Mouse (Mus musculus) brown adipose tissue, adult 24 weeks (tissue): ENCODE measurements around the gene Isg20l2. TPM values are rescaled to one million over a fixed set of nuclear protein-coding genes. Genes with fewer than 3 reads are reported as not detected.
A peak's percentile ranks its signal among the peaks of the same experiment; 100 is the strongest.

Experiments
- H3K27ac ChIP-seq: fragments of 200-500 bp; replicated peaks from 2 replicates; pipeline ENCODE4 v1.5.1; 2012; ENCODE audit warnings: low read depth, mild to moderate bottlenecking, low read length
- H3K4me1 ChIP-seq: fragments of 200-500 bp; 2 replicates; pipeline ENCODE4 v1.6.1; 2012; ENCODE audit warnings: low read length, mixed read lengths; ENCODE audit not compliant: control insufficient read depth, insufficient read depth, insufficient read length
- H3K4me3 ChIP-seq: fragments of 200-500 bp; 2 replicates; pipeline ENCODE4 v1.5.1; 2012; ENCODE audit warnings: low read depth, mild to moderate bottlenecking, low read length, moderate library complexity; ENCODE audit not compliant: insufficient read depth
- polyA plus RNA-seq: library from polyadenylated mRNA; stranded (reverse); fragments of >200 nt; gene quantifications from 2 replicates; pipeline ENCODE4 v1.2.4, GENCODE M21; 2012; ENCODE audit not compliant: missing spikeins, insufficient read depth, insufficient read length

Isg20l2 gene
- polyA plus RNA-seq, 1 experiment: 6.7 TPM

DNA sequence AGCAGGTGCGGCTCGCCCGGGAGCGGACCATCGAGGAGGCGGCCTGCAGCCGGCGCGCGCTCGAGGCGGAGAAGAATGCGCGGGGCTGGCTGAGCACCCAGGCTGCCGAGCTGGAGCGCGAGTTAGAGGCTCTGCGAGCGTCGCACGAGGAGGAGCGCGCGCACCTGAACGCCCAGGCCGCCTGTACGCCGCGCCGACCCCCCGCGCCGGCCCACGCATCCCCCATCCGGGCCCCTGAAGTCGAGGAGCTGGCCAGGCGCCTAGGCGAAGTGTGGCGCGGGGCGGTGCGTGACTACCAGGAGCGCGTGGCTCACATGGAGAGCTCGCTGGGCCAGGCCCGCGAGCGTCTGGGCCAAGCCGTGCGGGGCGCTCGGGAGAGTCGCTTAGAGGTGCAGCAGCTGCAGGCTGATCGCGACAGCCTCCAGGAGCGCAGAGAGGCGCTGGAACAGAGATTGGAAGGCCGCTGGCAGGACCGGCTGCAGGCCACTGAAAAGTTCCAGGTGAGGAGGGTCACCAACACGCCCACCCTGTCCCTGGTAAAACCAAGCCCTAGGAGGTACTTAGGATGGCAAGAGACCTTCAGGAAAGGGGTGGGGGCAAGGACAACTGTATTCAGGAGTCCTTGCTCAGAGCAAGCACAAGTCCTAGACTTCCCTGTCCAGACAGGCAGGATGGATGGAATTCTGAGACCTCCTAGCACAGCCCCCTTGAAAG, 41.5 kb downstream of the Isg20l2 start:
- Histone ChIP-seq H3K4me3 (peak overlapping the region; percentile 80), H3K27ac (peak overlapping the region; percentile 91), H3K4me1 (no peaks in the 10 kb centered on the region)

GRCm38 (mm10) chr3:87972203-87972664, 42.1 kb downstream of the Isg20l2 start:
- Histone ChIP-seq H3K27ac (peak overlapping the region; percentile 91), H3K4me1 (no peaks in the 10 kb centered on the region), H3K4me3 (peak overlapping the region; percentile 80)

DNA sequence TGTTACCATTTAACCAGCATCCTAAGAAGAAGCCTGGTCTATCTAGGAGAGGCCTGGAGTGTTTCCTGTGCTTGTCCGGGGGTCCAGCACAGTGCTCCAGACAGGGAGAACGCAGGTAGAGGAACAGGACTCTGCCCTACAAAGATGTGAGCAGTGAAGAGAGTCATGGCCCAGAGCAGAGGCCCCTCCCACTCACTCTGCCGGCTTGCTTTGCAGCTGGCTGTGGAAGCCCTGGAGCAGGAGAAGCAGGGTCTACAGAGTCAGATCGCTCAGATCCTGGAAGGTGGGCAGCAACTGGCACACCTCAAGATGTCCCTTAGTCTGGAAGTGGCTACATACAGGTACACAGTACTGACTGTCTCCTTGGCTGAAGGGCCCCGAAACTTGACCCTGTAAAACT, 42.7 kb downstream of the Isg20l2 start:
- Histone ChIP-seq H3K27ac (peak overlapping the region; percentile 91), H3K4me3 (peak overlapping the region; percentile 80), H3K4me1 (no peaks in the 10 kb centered on the region)

DNA sequence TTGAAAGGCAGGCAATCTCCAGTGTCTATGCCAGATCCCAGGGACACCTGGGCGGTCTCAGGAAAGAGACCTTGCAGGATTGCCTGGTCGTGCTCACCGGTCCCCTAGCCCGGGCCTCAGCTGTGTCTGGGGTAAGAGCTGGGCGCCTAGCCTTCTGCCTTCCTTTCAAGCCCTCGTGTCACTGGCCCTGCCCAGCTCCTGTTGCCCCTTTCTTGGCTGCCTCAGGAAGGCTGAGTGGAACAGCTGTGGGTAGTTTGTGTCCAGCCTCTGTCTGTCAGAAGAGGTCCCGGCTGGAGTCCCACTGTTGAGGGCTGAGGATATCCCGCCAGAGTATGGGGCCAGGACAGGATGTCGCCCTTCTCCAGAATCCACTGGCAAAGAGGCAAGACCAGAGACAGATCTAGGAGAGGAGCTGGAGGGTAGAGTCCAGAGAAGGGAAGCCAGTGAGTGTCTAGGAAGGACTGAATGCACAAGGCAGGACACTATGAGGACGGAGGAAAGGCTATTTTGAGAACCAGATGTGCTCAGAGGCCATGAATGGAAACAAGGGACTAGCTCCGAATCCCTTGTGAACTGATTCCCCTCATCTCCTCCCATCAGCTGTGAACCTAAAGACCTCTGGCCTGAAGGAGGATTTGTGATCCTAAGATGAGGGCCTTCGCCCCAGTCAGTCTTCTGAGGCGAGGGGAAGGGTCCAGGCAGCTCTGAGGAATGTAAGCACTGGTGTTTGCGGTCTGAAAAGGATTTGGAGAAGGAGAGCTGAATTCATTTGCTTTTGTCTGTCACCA, 43.7 kb downstream of the Isg20l2 start:
- Histone ChIP-seq H3K4me1 (no peaks in the 10 kb centered on the region; the same call in 1 of the 2 replicates), H3K4me3 (peak overlapping the region; percentile 80), H3K27ac (peak overlapping the region; percentile 88)

DNA sequence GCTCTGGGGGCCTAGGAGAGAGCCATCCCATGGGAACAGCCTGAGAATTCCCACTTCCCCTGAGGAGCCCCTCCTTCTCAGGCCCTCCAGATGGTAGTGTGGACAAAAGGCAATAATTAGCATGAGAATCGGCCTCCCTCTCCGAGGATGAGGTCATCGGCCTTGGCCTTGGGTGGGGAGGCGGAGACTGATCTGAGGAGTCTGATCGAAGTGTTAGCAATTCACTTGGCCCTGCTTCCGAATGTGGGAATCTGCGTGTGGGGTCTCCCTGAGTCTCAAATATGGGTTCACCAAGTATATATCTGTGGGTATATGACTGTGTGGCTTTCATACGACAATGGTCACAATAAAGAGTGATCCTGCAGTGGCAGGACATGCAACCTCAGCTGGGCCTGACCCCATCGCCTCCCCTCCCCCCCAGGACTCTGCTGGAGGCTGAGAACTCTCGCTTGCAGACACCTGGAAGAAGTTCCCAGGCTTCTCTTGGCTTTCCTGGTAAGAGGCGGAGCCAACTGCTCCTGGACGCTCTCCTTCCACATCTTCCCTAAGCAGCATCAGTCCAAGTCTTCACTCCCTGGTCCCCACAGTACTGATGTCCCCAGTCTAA, 44.4 kb downstream of the Isg20l2 start:
- peak overlapping the region; percentile 88 for H3K27ac ChIP-seq
- peak overlapping the region; percentile 80 for H3K4me3 ChIP-seq
- H3K4me1 ChIP-seq: no peaks in the 10 kb centered on the region; the same call in 1 of the 2 replicates

GRCm38 (mm10) chr3:87979493-87979892, 49.4 kb downstream of the Isg20l2 start:
- Histone ChIP-seq H3K27ac (no peak overlapping the region), H3K4me1 (peaks cover 23% of the 10 kb centered on the region), H3K4me3 (no peak overlapping the region)

GRCm38 (mm10) chr3:87980085-87980484, 50.0 kb downstream of the Isg20l2 start:
- Histone ChIP-seq H3K27ac (0 out of 2 replicates have a peak overlapping the region, but pooled peaks have one; percentile 1), H3K4me3 (no peak overlapping the region), H3K4me1 (peaks cover 23% of the 10 kb centered on the region)

GRCm38 (mm10) chr3:87980728-87981127, 50.6 kb downstream of the Isg20l2 start:
- Histone ChIP-seq H3K27ac (peak overlapping the region; percentile 98), H3K4me1 (peaks cover 30% of the 10 kb centered on the region), H3K4me3 (no peak overlapping the region)

GRCm38 (mm10) chr3:87981214-87981760, 51.2 kb downstream of the Isg20l2 start:
- Histone ChIP-seq H3K4me1 (peaks cover 30% of the 10 kb centered on the region), H3K27ac (peak overlapping the region; percentile 98), H3K4me3 (no peak overlapping the region)

- H3K4me1 ChIP-seq: peaks cover 30% of the 10 kb centered on the region
- peak overlapping the region; percentile 98 for H3K27ac ChIP-seq
- H3K4me3 ChIP-seq: peak overlapping the region; percentile 20
Measured at GRCm38 (mm10) chr3:87981894-87982835, 52.1 kb downstream of the Isg20l2 start.

DNA sequence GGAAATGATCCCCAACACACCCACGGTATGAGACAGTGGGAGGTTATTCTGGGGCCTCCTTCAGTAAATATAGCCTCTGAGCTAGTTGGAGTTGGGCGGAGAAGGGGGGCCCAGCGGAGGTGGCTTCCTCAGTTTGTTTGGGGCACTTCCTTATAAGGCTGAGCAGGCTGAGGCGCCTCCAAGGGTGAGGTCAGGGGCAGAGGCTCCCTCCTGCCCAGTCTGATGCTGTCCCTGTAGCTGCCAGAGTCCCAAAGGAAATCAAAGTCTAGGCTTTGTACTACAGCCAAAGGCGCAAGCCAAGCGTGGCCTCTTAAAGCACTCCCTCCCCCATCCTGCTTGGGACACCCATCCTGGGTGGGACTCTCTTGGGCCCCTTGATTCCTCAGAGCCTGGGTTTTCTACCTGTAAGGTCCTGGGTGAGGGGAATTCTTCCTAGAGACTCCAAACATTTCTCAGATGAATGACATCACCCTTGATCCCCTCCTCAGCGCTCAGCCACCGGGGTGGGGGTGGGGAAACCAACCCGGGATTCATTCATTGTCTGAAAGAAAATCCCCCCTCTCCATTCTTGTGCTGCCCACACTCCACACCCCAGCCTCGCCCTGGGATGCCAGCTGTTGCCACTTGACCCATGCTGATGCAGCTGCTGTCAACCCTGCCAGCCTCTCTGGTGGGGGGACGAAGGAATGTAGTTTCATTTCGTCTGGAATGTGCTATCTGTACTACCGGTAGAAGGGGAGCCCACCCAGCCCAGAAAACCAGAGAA, 52.9 kb downstream of the Isg20l2 start:
- H3K4me1 ChIP-seq: peaks cover 30% of the 10 kb centered on the region
- peak overlapping the region; percentile 20; the same call in 1 of the 2 replicates for H3K4me3 ChIP-seq
- H3K27ac ChIP-seq: peak overlapping the region; percentile 98

DNA sequence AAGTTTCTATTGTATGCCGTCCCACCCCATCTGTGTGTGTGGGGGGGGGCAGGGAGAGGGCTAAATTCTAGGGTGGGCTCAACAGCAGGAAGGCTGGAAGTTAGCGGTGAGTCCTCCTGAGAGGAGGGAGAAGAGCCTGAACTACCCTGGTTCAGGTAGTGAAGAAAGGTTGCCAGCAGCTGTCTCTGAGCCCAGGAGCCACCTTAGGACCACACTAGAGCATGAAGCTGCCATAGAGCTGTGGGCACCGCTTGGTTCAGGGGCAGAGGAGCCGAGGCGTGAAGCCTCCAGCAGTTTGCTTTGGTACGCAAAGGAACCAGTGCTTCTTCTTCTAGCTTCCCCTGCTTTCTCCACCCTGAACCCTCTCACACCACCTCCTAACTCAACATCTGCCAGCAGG, 53.5 kb downstream of the Isg20l2 start:
- peak overlapping the region; percentile 93 for H3K27ac ChIP-seq
- H3K4me3 ChIP-seq: no peak overlapping the region
- H3K4me1 ChIP-seq: peaks cover 30% of the 10 kb centered on the region

GRCm38 (mm10) chr3:87984094-87984493, 54.0 kb downstream of the Isg20l2 start:
- Histone ChIP-seq H3K4me1 (peaks cover 30% of the 10 kb centered on the region), H3K4me3 (no peak overlapping the region), H3K27ac (peak overlapping the region; percentile 93)
